Comparison of ENCODE assay signal across 8 mouse cellular contexts in the genomic region with DNA sequence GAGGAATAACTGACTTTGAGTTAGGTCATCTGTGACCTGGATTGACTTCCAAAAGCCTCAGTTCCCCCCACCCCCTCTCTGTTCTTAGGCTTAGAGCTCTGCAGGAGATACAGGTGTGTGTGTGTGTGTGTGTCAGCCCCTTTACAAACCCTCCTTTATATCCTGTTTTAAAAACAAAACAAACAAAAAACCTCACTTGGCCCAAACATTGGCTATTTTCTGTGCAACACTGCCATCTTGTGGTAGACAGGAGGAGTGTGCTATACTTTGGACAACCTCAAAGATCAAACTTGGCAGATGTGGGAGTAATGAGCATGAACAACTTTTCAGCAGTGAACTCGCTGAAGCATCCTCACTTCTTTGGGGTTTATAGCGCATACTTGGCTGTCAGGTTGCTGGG.
DNase-seq lines count a peak whose midpoint lies in the region; ATAC-seq lines count a peak whose summit lies in the region.

No protein-coding gene starts in this region.

- ATAC-seq in activated CD4-positive, CD25-positive, alpha-beta regulatory T cell, adult 4 months: peak; percentile 82

- intact Hi-C loops in gastrocnemius, postnatal 14 days (cut with DNase I; ENCODE audit: low total_unique reads): loop anchor here (5.0 to 10.0 kb wide), 3 partner anchors 192 to 447 kb away; a partner anchor contains a TSS

- peak; percentile 17 for DNase-seq in gastrocnemius, postnatal 10 days
- no peak for DNase-seq in gastrocnemius, postnatal 14 days
- DNase-seq in 416B (ENCODE audit: low read depth): peak; percentile 57
- DNase-seq in embryo, embryonic 9.5 days (ENCODE audit: extremely low spot score): peak; percentile 65
- DNase-seq in hindlimb bud, embryonic 11.5 days (ENCODE audit: extremely low spot score, low read depth, low spot score): peak; percentile 78
- peak; percentile 68 for DNase-seq in lung, postnatal 10 days
- DNase-seq in retina, postnatal 7 days (ENCODE audit: low read depth, low spot score): peak; percentile 61
